Mouse (Mus musculus): Measurements from ENCODE around the gene Zscan4-ps2.
"Not testable (repeated sequence)": the region's sequence is repeated elsewhere in the genome, so short reads cannot be mapped to it uniquely, and the experiment has no call there.

Zscan4-ps2 gene

DNA sequence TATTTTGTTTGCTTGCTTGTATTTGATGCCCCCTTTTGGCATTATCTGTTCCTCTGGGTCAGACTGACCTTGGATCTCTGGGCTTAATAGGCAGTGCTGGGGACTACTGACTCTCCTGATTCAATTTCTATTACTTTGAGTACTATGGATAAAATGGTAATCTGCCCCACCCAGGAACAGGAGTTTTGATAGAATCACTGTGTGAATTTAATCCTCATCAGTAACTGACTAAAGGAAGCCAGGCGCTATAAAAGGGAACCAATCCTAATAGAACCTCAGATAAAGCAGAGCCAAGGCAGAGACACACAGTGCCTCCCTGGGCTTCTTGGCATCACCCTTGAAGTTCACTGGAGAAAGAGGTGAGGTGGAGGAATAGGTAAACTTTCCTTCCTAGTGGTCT, at the start of gene Zscan4-ps2:
Zscan4-ps2 (plus strand) TSS at position 301 of the 400 bp plus-strand sequence.
- not testable (repeated sequence) for DNase-seq (ENCODE audit: low read depth in 1 of 2, low spot score in 2 of 2)
